Mouse (Mus musculus): ENCODE measurements around the gene Lsg1. TPM values are rescaled to one million over a fixed set of nuclear protein-coding genes. Genes with fewer than 3 reads are reported as not detected.
A peak's percentile ranks its signal among the peaks of the same experiment; 100 is the strongest.

Gene Lsg1
- polyA plus RNA-seq, 1 experiment from 2014 or later = 33.4 TPM

DNA sequence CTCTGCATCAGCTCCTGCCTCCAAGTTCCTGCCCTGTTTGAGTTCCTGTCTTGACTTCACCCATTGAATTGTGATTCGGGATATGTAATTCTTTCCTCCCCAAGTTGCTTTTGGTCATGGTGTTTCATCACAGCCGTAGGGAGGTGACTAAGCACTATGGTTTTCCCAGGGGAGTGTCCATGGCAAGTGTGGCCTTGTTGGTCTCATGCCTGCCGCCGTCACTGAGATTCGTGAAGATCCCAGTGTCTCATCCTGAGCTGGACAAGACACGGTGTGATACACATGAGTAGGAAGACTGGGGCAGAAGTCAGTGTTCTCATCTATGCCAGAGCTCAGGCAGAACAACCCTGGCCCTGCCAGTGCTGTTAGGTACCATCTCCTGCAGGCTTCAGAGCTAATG is 62.9 kb downstream of the Lsg1 start:
- Histone ChIP-seq H3K4me3 (ENCODE audit: low read depth, low read length) (no peak overlapping the region), H3K36me3 (ENCODE audit: control insufficient read depth, insufficient read depth, low read length) (no peaks in the 10 kb centered on the region), H3K9me3 (ENCODE audit: control insufficient read depth, low read length) (no peaks in the 10 kb centered on the region), H3K27ac (replicated peaks) (no peak overlapping the region), H3K4me1 (replicated peaks; ENCODE audit: control insufficient read depth, insufficient read depth) (no peaks in the 10 kb centered on the region), H3K4me2 (replicated peaks; ENCODE audit: low read depth) (no peak overlapping the region), H3K27me3 (ENCODE audit: control insufficient read depth, insufficient read depth, low read length) (no peaks in the 10 kb centered on the region), H3K9ac (ENCODE audit: low read length) (no peak overlapping the region)
- ATAC-seq (ENCODE audit: low FRiP score, low TSS enrichment) (no peak), DNase-seq (ENCODE audit: low spot score) (no peak)
- TF ChIP-seq EP300 (optimal IDR thresholded peaks at IDR 0.05) = no peak
- TF ChIP-seq CTCF (IDR thresholded peaks at IDR 0.05; ENCODE audit: low read depth) = no peak
- WGBS = 81% methylated on average over 6 of the region's 6 CpGs

DNA sequence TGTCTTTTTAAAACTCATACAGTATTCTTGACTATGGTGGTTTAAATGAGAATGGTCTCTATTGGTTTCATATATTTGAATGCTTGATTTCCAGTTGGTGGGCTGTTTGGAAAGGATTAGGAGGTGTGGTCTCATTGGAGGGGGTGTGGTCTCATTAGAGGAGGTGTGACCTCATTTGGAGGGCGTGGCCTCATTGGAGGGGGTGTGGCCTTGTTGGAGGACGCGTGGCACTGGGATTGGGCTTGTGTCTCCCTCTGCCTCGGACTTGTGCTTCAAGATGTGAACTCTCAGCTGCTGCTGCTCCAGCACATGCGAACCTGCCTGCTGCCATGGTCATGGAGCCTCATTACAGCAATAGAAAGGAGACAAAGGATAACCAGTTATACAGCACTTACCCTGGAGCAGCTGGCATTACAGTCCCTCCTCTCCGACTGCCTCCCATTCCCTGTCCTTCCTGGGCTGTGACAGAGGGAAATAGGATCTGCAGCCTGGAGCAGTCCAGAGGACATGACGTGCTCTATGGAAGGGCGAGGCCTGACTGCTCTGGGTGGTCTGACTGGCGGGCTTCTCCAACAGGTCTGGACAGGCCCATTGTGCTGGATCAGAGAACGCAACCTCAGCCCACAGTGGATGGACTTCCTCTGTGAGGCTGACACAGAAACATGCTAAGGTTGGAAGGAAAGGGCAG is 65.0 kb downstream of the Lsg1 start:
- H3K4me1 ChIP-seq (replicated peaks; ENCODE audit: control insufficient read depth, insufficient read depth) = peaks cover 5% of the 10 kb centered on the region; the same call in 1 of the 2 replicates

GRCm38 (mm10) chr16:30521147-30521546 is 66.2 kb downstream of the Lsg1 start:
- no peak for ATAC-seq (ENCODE audit: low FRiP score, low TSS enrichment)
- H3K36me3 ChIP-seq (ENCODE audit: control insufficient read depth, insufficient read depth, low read length) = no peaks in the 10 kb centered on the region
- WGBS = 61% methylated on average over 3 of the region's 3 CpGs

More for the DNA sequence above, 65.0 kb downstream of the Lsg1 start:
- Histone ChIP-seq H3K36me3 (ENCODE audit: control insufficient read depth, insufficient read depth, low read length) (no peaks in the 10 kb centered on the region), H3K9ac (ENCODE audit: low read length) (no peak overlapping the region), H3K4me2 (replicated peaks; ENCODE audit: low read depth) (no peak overlapping the region), H3K27ac (replicated peaks) (no peak overlapping the region), H3K9me3 (ENCODE audit: control insufficient read depth, low read length) (no peaks in the 10 kb centered on the region), H3K27me3 (ENCODE audit: control insufficient read depth, insufficient read depth, low read length) (no peaks in the 10 kb centered on the region), H3K4me3 (ENCODE audit: low read depth, low read length) (no peak overlapping the region)
- TF ChIP-seq EP300 (optimal IDR thresholded peaks at IDR 0.05) (no peak), CTCF (IDR thresholded peaks at IDR 0.05; ENCODE audit: low read depth) (no peak)
- 55% methylated on average over 10 of the region's 10 CpGs for WGBS
- DNase-seq (ENCODE audit: low spot score) = no peak
- peak; percentile 15; the same call in 1 of the 2 replicates for ATAC-seq (ENCODE audit: low FRiP score, low TSS enrichment)

GRCm38 (mm10) chr16:30520361-30520823 is 67.0 kb downstream of the Lsg1 start:
- 11% methylated on average over 9 of the region's 9 CpGs for WGBS
- ATAC-seq (ENCODE audit: low FRiP score, low TSS enrichment) (no peak), DNase-seq (ENCODE audit: low spot score) (peak; percentile 80)
- H3K27ac ChIP-seq (replicated peaks) = peak overlapping the region; percentile 49; the same call in 1 of the 2 replicates
- H3K9ac ChIP-seq (ENCODE audit: low read length) = no peak overlapping the region; the same call in 1 of the 2 replicates
- H3K4me2 ChIP-seq (replicated peaks; ENCODE audit: low read depth) = peak overlapping the region; percentile 44
- H3K9me3 ChIP-seq (ENCODE audit: control insufficient read depth, low read length) = no peaks in the 10 kb centered on the region
- TF ChIP-seq EP300 (optimal IDR thresholded peaks at IDR 0.05) (no peak), CTCF (IDR thresholded peaks at IDR 0.05; ENCODE audit: low read depth) (peak; percentile 91)
- H3K36me3 ChIP-seq (ENCODE audit: control insufficient read depth, insufficient read depth, low read length) = no peaks in the 10 kb centered on the region
- H3K4me3 ChIP-seq (ENCODE audit: low read depth, low read length) = peak overlapping the region; percentile 26
- H3K27me3 ChIP-seq (ENCODE audit: control insufficient read depth, insufficient read depth, low read length) = no peaks in the 10 kb centered on the region
- peaks cover 5% of the 10 kb centered on the region; the same call in 1 of the 2 replicates for H3K4me1 ChIP-seq (replicated peaks; ENCODE audit: control insufficient read depth, insufficient read depth)

More at GRCm38 (mm10) chr16:30521147-30521546, 66.2 kb downstream of the Lsg1 start:
- no peak for DNase-seq (ENCODE audit: low spot score)
- TF ChIP-seq EP300 (optimal IDR thresholded peaks at IDR 0.05) = no peak
- peak; percentile 51 for TF ChIP-seq CTCF (IDR thresholded peaks at IDR 0.05; ENCODE audit: low read depth)
- Histone ChIP-seq H3K4me3 (ENCODE audit: low read depth, low read length) (no peak overlapping the region), H3K27me3 (ENCODE audit: control insufficient read depth, insufficient read depth, low read length) (no peaks in the 10 kb centered on the region), H3K27ac (replicated peaks) (no peak overlapping the region), H3K9ac (ENCODE audit: low read length) (no peak overlapping the region), H3K9me3 (ENCODE audit: control insufficient read depth, low read length) (no peaks in the 10 kb centered on the region), H3K4me1 (replicated peaks; ENCODE audit: control insufficient read depth, insufficient read depth) (peaks cover 5% of the 10 kb centered on the region; the same call in 1 of the 2 replicates), H3K4me2 (replicated peaks; ENCODE audit: low read depth) (no peak overlapping the region)

GRCm38 (mm10) chr16:30518635-30519034 is 68.8 kb downstream of the Lsg1 start:
- ATAC-seq (ENCODE audit: low FRiP score, low TSS enrichment) = no peak
- Histone ChIP-seq H3K4me2 (replicated peaks; ENCODE audit: low read depth) (no peak overlapping the region), H3K4me3 (ENCODE audit: low read depth, low read length) (no peak overlapping the region), H3K27ac (replicated peaks) (no peak overlapping the region), H3K36me3 (ENCODE audit: control insufficient read depth, insufficient read depth, low read length) (no peaks in the 10 kb centered on the region), H3K4me1 (replicated peaks; ENCODE audit: control insufficient read depth, insufficient read depth) (peaks cover 5% of the 10 kb centered on the region), H3K9ac (ENCODE audit: low read length) (no peak overlapping the region), H3K9me3 (ENCODE audit: control insufficient read depth, low read length) (no peaks in the 10 kb centered on the region), H3K27me3 (ENCODE audit: control insufficient read depth, insufficient read depth, low read length) (no peaks in the 10 kb centered on the region)
- 54% methylated on average over 9 of the region's 9 CpGs for WGBS
- no peak for DNase-seq (ENCODE audit: low spot score)
- TF ChIP-seq EP300 (optimal IDR thresholded peaks at IDR 0.05) = no peak
- no peak for TF ChIP-seq CTCF (IDR thresholded peaks at IDR 0.05; ENCODE audit: low read depth)

Data from stomach, postnatal 0 days (tissue).